Mouse (Mus musculus): ENCODE results near the gene Olfr1094.

DNA sequence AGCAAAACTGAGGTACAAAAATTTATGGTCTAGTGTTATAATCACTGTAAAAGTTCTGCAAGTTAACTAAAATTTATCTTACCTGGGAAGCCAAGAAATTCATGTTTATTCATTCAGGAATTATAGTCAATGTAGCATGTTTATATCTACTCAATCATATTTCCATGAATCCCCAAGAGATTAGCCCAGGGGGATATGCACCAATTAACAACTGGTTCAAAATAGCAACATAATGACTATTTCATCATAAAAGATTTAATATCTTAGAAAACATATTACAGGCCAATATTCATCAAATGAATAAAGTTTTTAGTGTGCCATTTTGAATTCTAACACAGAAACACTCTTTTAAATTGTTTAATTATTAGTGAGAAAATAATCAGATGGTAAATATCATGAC is 14.5 kb upstream of the Olfr1094 start, which contains the start of gene Olfr141:
- no peak for TF ChIP-seq POLR2A (IDR thresholded peaks at IDR 0.05; ENCODE audit: control insufficient read depth in 1 of 2, insufficient read depth in 1 of 2, low read depth in 1 of 2, low read length in 2 of 2, poor library complexity in 1 of 2)
- no peak for TF ChIP-seq GATA1 (IDR thresholded peaks at IDR 0.05; ENCODE audit: low read depth, low read length)
- no peak for TF ChIP-seq MAFK (IDR thresholded peaks at IDR 0.05; ENCODE audit: borderline replicate concordance, low read depth, low read length)
- TF ChIP-seq CHD1 (IDR thresholded peaks at IDR 0.05; ENCODE audit: low read depth, low read length): no peak
- TF ChIP-seq MAZ (IDR thresholded peaks at IDR 0.05; ENCODE audit: low read depth, low read length): no peak

Data from MEL (cell line).